Mouse (Mus musculus) heart, postnatal 25 days (tissue): ENCODE measurements at regions not wholly inside any gene's neighbourhood (a gene's known extent, or its start where the extent isn't known, plus 50 kb on each side); places are given as distances from the start of the nearest gene placed in this dataset. TPM values are rescaled to one million over a fixed set of nuclear protein-coding genes. Genes with fewer than 3 reads are reported as not detected.

Experiments used
- DNase-seq: peaks from one replicate; pipeline ENCODE4 v3.0.0; 2022; ENCODE audit warnings: low spot score
- intact Hi-C: fragments of 180-260 bp; cut with DNase I; formaldehyde crosslinking; loops from one replicate; pipeline ENCODE4 v1.15.1; 2025
- microRNA-seq: library from miRNA; unstranded; fragments of <30 nt; microRNA quantifications from one replicate; pipeline ENCODE4 v1.2.0, GENCODE M21; 2022

- no peak for DNase-seq
- intact Hi-C loops = no loop called here
These were observed 113.4 kb upstream of the Nsun2 start for GRCm38 (mm10) chr13:69420166-69420565.

DNA sequence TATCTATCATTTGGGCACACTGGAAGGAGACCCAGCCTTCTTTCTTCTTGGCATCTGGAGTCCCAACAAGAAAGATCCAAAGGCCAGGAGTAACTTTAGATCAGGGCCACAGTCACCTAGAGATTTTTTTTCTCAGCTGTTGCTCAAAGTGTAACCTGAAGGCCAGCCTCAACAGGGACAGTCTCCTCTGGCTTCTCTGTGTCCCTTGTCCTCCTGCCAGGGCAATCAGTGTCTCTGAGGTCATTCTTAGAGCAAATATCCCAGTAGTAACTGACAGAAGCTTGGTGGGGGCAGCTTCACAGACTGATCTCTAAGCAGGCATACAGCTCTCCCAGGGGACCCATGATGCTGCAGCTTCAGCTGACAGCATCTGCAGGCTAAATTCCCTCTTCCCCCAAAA lies 111.6 kb upstream of the Nsun2 start:
- DNase-seq = no peak
- intact Hi-C loops = no loop called here

- no peak for DNase-seq
- intact Hi-C loops = no loop called here
These were observed 107.4 kb upstream of the Nsun2 start for GRCm38 (mm10) chr13:69426117-69426516.

DNA sequence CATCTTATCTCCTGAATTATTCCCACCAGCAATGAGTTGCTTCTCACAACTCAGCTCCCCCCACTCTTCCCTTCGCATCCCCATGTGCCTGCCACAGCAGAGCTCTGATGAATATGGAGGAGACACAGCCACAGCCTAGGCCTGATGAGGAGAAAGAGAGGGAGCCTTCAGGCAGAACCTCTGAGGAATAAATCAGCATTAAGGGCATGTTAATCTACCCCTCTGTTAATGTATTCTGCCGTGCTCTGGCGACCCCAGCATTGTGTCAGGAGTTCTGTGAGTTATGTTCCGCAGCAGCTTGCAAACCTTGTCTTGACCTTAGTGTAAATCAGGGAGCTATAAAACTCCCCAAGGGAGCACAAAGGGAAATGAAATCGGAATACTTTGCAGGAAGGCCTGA lies 104.0 kb upstream of the Nsun2 start:
- DNase-seq = no peak
- intact Hi-C loops = no loop called here

DNA sequence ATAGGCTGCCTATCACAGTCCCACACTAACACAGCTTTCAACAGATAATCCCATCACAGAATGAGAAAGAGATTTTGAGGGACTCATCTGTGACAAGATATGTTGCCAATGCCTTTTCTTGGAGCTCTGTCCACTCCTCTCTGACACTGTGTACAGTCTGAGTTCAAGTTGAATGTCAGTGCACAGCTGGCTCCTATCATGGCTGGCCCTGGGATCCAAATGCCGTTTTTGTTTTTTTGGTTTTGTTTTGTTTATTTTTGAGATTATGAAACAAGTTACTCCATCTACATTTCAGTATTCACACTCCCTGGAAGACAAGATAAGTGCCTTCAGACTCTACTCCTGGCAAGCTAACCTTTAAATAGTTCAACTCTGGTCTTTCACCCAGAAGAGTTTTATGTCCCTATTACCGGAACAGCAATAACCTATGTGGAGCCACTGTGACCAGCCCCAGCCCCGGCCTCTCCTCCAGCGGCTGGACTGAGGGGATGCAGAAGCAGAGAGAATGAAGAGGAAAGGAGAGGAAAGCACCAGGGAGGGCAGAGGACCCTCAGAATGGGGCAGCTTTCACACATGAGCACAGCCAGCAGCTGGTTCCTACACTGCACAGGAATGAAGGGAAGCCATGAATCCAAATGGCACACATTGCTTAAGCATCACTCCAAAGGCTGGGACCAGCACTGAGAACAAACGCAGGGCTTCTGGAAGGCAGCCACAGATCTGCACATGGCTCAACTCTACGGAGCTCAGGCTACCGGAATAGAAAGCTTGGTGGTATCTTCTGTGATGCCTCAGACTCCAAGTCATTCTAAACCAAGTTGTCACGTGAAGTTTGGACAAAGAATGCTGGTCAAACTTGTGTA lies 99.9 kb upstream of the Nsun2 start:
- intact Hi-C loops = no loop called here
- DNase-seq = no peak

GRCm38 (mm10) chr13:69439486-69439885 lies 94.1 kb upstream of the Nsun2 start:
- DNase-seq = no peak
- intact Hi-C loops = no loop called here

DNA sequence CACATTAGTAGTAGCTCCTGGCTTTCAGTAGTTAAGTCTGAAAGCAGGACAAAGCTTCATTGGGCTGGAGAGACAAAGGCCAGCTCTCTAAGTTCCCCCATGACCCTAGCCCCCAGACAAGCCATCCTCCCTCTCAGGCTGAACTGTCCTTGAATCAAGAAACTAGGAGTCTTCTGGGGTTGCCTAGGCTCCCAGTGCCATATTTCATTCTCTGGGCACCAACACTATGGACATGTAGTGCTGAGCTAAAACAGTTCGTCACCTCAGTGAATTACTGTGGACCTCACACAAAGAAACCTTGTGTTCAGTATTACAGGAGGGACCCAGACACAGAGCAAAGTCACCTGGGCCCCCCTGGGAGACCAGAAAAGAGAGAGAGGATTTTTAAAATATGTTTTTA lies 91.7 kb upstream of the Nsun2 start:
- no peak for DNase-seq
- intact Hi-C loops = no loop called here

DNA sequence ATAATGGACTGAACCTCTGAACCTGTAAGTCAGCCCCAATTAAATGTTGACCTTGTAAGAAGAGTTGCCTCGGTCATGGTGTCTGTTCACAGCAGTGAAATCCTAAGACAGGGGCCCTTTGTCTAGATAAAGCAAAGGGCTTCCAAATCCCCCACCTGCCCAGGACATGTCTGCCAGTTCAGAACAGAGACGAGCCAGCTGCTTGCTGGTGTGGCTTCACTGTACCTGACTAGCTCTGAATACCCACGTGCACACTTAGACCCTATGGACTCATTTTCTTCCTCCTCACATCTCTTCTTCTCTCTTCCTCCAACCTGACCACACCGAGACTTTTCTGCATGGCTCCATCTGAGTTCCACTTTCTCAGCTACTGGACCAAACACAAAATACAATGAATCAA lies 87.9 kb upstream of the Nsun2 start:
- DNase-seq = no peak
- intact Hi-C loops = no loop called here

Small RNAs in the stretch of these regions (microRNA-seq; reads per million reads assigned to microRNA genes)
- gene Gm44375 = not detected
